Mouse (Mus musculus): ENCODE measurements around the gene Myt1l.

GRCm38 (mm10) chr12:29682946-29683345 is 154.8 kb downstream of the Myt1l start:
- TF ChIP-seq CTCF (IDR thresholded peaks at IDR 0.05; ENCODE audit: low read depth) = no peak
- TF ChIP-seq EP300 (IDR thresholded peaks at IDR 0.05; ENCODE audit: low read depth) = no peak

Data from heart, postnatal 0 days (tissue).